Mouse (Mus musculus) yolk sac, embryonic 10.5 days (tissue): ENCODE data around the gene Tex44.

ENCODE experiments used
- DNase-seq: peaks from one replicate; pipeline ENCODE4 v3.0.0-alpha.2; 2017; ENCODE audit warnings: low spot score

The Tex44 gene

DNA sequence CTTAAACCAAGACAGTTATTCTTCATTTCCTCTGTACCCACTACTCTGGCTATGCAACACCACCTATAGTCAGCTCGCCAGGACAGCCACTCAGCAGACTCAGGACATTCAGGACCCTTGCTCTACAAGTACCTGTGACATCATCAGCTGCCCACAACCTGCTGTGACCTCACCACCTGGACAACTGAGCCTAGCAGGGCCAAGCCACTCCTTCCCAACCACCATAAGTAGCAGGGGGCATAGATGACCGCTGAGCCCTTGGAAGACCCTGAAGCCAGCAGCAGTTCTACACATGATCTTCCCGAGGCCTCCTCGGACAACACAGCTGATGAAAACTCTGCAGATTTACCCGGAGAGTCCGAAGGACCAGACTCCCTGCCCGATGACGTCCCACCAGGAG lies at the start of gene Tex44, which contains the start of gene Nmur1:
TSS of gene Tex44 (plus strand) at position 202 of the 400 bp plus-strand sequence.
TSS of gene Nmur1 (minus strand) at position 101 of the 400 bp plus-strand sequence.
- DNase-seq: no peak

DNA sequence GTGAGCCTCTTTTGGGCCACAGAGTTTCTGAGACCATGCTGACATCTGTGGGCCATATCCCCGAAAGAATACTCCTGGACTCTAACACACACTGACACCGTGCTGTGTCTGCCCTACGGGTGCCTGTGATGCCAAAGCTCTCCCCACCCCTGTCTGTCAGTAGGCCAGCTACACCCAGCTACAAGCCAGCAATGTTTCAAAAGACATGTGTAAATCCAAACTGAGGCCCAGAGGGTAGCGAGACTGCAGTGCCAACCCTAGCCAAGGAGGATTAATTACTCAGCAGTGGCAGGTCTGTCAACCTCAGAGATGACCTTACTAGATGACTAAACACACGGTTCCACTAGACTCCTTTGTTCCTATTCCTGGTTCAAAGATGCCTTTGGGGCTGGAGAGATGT lies 49.8 kb upstream of the Tex44 start:
- no peak for DNase-seq

DNA sequence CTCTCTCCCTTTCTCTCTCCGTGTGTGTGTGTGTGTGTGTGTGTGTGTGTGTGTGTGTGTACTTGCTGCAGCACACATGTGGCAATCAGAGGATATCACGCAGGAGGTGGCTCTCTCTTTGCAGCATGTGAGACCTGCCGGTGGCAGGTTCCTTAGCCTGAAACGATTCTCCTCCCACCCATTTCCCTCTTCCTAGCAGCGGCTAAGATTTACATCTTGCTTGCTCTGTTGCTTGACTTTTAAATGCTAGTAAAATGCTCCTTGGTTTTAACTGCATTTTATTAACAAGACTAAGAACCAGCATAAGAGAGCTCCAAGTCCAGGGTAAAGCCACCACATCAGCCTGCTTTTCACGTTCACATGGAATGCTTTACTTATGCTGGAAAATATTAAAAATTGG lies 47.5 kb upstream of the Tex44 start:
- no peak for DNase-seq

DNA sequence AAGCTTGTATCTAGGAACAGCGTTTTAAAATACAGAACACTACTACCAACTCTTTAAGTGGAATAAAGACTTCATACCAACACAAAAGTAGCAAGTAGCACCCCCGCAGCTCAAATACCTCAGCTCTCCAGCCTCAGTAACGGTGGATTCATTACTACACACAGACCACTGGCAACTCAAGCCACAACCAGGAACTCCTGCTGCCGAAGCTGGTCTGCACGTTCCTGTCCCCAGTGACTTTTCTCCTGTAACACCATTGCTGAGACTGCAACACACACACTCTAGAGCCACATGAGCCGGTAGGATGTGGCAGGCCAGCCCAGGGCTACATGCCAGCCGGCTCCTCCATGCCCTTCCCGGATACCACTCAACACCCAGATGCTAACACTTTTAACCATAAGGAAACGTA lies 47.0 kb upstream of the Tex44 start:
- DNase-seq: no peak

DNA sequence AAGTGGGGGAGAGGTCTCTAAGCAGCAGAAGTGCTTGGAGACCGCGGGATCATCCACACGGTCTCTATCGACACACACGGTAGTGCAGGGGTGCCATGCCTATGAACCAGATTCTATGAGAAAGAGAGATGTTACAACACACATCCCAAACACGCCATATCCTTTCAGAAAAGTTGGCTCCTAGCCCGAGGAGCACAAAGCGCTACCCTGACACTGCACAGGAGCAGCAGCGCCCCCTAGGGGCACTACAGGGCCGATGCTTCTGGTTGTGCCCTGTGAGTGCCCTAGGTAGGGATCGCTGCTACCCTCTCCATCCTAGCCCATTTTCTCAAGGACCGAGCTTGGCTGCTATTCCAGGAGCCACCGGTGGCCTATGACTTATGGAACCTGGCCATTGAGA lies 45.1 kb upstream of the Tex44 start:
- peak; percentile 10 for DNase-seq

DNA sequence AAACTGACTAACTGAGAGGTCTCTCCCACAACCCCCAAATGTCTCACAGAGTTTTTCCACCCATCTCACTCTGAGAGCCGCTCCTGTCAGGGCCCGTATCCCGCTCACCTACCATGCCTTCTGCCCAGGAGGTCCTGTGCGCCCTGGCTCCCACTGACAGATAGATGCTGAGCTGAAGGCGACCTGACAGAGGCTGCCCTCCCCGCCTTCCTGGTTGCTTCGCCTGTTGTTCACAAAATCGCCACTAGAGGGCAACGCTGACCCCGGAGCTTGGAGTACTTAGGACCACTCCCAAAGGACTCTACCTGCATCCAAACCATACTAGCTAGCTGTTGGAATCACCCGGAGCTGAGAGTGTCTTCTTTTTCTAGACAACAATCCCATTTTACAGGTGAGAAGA lies 36.9 kb upstream of the Tex44 start:
- DNase-seq: peak; percentile 60

DNA sequence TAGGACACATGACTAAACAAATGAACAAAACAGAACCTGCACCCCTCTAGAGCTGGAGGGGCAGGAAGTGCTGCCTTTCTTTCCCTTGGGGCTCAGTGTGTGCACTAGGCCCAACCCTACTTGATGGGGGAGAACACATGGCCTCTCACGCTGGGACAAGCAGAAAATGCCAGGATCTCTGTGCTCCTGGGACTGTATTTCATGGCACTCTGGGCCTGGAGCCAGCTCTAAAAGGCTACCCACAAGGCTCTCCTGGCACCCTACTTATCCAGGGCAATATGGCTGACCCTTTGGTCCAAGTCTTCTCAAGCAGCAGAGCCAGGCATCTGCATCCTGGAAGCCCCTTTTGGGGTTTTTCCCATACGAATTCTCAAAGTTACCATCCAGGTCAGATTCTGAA lies 34.7 kb upstream of the Tex44 start:
- no peak for DNase-seq

DNA sequence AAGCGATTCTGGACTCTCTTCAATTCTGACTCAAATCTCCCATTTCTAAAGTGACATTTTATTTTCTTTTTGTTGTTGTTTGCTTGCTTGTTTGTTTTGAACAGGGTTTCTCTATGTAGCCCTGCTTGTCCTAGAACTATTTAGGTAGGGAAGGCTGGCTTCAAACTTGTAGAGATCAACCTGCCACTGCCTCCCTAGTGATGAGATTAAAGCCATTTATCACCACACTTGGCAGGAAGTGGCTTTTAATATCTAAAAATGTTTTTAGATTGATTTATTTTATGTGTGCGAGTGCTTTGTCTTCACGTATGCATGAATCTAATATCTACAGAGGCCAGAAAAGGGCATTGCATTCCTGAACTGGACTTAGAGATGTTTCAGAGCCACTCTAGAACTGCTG lies 32.9 kb upstream of the Tex44 start:
- DNase-seq: no peak

DNA sequence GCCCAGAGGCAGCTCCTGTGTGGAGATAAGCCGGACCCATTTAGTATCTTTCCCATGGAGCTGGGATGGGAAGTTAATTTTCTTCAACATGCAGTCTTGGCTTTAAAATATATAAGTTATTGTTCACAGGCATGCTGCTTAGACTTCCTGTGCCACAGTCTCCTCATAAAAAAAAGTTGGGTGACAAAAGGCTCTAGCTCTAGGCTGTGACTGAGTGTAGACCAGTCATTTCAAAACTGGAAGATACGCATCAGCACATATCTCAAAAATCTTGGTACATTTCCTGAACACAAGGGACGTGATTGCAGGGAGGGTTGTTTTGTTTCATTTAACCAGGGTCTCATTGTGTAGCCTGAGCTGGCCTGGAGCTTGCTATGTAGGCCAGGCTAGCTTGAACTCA lies 31.9 kb upstream of the Tex44 start:
- DNase-seq: no peak

DNA sequence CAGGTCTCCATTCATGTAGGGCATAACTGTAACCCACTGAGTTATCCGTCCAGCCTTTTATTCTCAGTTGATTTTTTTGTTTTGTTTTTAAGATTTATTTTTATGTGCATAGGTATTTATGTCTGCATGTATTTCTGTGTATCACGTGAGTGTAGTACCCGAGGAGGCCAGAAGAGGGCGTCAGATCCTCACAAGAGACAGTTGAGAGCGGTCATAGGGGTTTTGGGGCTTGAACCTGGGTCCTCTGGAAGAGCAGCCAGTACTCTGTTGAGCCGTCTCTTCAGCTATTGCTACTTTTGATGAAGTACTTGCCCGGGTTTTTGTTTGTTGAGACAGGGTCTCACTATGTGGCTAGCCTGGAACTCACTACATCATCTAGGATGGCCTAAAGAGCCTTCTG lies 30.2 kb upstream of the Tex44 start:
- DNase-seq: no peak

DNA sequence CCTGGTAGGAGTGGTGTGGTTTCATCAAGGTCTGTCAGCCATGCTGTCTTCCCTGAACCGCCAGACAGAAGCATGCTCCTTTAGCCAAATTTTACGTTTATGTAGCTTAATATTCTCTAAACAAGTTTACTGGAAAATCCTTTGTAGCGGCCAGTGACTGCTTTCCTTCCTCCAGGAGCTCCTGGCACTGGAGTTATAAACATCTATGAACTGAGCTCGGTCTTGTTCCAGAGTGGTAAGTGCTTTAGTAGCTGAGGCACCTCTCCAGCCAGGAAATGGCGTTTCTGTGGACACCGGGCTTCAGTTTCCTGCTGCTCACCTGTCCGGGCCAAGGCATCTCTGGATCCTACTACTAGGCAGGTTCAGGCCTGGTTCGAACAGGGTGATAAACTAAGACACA lies 28.5 kb upstream of the Tex44 start:
- no peak for DNase-seq

DNA sequence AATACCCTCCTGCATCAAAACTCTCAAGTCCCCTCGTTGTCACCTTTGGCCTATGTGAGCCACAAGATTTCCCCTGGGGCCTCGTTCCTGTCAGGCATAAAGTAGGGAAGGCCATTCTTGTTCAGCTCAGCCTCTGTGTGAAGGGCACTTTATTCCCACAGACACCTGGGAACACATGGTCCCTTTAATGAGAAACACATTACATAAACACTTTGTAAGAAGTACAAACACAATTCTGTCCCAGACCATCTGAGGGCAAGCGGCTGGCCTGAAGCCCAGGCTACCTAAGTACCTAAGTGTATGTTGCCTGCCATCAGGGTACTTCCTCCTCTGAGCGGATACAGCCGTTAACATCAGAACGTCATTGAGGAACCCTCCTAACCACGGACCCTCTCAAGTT lies 27.9 kb upstream of the Tex44 start:
- no peak for DNase-seq

DNA sequence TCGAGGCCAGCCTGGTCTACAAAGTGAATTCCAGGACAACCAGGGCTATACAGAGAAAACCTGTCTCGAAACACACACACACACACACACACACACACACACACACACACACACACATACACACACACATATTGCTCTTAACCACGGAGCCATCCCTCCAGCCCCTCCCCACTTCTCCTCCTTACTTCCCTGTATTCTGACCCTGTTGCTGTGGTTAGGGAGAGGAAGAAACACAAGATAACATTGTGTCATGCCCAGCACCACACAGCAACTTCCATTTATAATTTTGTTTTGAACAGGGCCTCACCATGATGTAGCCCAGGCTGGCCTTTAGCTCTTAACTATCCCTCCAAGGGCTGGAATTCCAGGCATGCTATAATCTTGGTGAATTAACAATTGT lies 26.8 kb upstream of the Tex44 start:
- DNase-seq: no peak

DNA sequence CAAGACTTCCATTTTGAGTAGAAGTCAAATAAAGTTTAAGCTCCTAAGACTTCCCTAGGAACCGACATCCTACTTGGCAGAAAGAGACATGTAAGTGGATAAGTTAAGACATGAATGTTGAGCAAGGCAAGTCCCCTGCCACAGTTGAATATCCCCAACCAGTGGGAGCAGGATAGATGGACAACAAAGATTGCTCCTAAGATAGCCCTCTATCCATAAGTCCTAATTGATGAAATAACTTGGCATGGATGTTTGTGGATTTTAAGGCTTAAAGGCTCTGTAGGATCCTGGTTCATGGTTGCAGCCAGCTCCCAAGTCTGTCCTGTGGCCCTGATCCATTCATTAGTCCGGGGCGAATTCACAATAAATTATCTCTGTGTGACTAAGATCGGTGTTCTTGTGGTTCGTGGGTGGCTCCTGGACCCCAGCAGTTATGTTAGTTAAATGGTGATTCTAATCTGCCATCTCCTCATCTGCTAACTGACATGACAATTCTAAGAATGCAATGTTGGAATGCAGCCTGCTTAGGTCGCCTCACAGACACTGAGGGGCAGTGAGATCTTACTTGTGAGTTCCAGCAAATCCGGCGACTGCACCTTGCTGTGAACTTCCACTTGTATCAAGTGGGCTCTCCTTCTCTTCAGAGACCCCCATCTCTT lies 25.9 kb upstream of the Tex44 start:
- DNase-seq: no peak

DNA sequence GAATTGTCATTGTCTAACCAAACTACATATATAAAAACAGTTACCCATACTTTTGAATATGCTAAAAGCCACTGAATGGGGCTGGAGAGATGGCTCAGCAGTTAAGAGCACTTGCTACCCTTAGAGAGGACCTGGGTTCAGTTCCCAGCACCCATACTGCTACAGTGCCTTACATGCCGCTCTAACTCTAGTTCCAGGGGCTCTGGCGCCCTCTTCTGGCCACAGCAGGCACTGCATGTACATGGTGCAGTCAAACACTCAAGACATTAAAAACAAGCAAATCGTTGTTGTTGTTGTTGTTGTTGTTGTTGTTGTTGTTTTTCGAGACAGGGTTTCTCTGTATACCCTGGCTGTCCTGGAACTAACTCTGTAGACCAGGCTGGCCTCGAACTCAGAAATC lies 21.3 kb upstream of the Tex44 start:
- no peak for DNase-seq

DNA sequence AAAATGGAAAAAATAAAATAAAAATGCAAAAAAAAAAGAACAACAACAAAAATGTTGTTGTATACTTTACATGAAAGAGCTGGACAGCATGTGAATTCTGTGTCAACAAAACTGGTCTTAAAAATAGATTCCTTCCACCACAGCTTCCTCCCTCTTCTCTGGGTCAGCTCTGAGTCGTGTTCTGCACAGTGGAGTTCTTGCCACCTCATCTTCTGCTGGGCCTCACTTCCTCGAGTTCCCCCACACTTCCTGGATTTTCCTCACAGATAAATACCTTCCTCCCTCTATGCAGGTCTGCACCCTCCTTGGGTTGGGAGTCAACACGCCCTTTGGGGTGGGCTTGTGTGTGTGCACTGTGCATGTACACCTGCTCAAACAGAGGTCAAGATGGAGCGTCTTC lies 19.8 kb upstream of the Tex44 start:
- no peak for DNase-seq

DNA sequence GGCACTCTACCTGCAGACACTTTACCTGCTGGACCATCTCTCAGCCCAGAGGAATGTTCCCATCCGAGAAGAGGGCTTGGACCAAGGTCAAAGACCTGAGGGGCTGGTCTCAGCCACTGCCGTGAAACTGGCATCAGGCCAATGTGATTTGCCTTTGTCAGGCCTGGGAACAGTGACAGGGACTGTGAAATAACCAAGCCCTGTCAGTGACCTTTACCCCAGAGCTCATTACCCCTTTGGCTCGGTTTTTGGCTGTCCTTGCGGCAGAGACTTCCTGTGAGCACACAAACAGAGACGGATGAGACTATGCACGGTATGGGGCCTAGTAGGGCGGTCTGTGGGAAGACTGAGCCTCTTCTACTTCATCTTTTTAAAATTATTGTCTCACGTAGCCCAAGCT lies 19.2 kb upstream of the Tex44 start:
- DNase-seq: peak; percentile 17

DNA sequence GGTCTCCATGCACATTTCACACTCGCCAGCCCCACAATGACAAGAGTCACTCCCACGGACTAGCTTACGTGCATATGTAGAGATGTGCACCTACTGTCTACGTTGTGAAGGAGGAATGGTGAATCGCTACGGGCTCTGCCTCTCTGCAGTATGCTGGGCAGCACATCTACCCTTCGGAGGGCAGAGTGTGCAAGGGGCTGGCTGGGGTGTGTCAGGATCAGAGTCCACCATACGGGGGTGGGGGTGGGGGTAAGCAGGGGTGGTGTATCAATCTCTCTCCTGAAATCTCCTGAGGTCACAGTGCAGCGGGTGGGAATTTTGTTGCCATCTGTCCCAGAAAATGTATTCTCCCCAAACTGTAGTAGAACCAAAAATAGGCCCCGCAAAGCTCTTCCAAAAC lies 17.6 kb upstream of the Tex44 start:
- no peak for DNase-seq

DNA sequence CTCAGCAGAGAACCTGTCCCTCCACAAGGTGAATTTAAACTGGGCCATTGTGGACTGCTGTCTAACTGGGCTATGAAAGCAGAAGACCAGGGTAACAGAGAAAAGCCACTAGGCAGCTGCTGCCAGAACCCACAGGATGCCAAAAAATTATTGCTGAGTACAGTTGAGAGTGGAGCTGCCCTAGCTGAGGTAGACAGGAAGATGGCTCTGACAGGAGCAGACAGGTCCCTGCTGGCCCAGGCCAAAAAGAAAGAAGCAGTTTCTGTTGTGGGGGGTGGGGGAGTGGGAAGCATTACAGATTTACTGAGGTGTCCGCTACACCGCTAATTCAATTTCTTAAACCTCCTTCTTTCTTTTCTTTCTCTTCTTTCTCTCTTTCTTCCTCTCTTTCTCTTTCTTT lies 16.7 kb upstream of the Tex44 start:
- DNase-seq: no peak

DNA sequence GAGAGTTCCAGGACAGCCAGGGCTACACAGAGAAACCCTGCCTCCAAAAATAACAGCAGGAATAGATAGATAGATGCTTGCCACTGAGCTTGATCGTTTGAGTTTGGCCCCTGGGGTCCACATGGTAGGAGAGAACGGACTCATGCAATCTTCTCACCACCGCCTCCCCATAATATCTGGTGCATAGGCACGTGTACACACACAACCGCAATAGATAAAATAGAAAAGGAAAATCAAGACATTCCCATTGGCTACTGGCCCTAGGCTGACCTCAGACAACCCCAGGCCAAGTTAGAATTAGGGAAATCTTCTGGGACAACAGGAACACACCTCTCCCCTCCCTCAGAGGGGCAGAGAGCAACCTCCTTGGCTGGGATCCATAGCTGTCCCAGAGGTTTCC lies 11.4 kb upstream of the Tex44 start:
- no peak for DNase-seq

DNA sequence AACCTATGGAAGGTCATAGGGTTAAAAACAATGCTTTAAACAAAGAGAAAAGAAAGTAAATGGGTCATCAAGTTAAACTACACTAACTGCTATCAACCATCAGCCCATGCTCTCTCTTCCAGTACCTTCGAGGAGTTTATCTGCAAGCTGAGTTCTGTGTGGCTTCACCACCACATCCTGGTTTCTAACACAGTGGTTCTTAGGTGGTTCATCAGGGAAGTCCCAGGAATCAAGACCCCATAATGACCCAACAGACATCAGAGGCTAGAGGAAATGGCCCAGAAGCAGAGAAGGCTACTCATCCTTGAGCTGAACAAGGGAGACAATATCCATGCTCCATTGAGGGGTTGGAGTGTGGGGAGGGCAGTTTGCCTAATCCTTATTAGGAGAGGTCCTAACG lies 11.0 kb upstream of the Tex44 start:
- DNase-seq: no peak

DNA sequence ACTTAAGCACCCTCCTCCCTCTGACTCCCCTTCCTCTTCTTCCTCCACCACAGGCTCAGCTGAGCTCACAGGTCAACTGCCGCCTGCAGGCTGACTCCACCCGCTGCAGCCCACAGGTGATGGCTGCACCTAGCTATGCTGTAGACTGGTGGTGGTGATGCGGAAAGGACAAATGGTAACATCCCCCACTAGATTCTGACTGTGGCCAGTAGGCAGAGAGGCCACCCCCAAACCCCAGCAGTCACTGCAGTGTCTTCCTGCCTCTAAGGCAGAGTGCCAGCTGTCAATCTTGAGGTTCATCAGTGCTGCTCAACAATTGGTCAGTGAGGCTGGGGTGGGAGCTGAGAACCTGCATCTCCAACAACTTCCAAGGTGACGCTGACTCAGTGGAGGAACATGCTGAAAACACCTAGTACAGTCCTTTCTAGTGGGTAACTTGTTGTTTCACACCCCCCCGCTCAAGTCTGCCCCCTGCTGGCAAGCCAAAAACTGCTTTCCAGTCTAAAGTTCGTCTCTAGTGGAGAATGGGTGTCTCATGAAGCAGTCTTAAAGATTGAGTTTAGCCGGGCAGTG lies 10.4 kb upstream of the Tex44 start:
- DNase-seq: no peak

DNA sequence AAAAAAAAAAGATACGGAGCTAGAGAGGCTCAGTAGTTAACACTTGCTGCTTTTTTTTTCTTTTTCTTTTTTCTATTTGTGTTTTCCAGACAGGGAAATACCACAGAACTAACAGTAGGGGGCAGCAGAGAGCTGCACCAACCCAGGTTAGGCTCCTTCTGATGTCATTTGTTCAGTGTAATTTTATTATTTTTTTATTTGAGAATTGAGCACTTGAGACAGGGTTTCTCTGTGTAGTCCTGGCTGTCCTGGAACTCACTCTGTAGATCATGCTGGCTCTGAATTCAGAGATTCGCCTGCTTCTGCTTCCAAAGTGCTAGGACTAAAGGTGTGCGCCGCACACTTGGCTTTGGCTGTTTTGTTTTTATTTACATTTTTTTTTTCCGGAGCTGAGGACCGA lies 9.8 kb upstream of the Tex44 start:
- no peak for DNase-seq

DNA sequence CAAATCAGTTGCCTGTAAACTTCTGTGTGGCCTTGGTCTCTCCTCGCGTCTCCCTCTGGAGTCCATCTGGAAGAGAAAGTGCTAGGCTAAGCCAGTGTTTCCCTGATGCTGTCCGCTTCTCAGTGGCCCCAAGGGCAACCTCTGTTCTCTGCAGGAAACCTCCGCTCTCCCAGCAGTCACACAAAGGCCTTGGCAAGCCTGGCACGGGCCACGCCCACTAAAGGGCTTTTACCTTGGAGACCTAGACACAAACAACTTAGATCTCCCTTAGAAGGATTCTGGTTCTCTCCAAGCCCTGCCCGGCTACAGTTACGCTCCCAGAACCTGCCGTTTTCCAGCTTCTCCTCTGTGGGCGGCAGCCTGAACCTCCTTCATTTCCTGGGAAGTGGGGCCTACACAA lies 5.1 kb upstream of the Tex44 start:
- no peak for DNase-seq
